Mouse (Mus musculus) gastrocnemius, adult 2 months (tissue): ENCODE measurements around the gene Dnajc10. TPM values are rescaled to one million over a fixed set of nuclear protein-coding genes. Genes with fewer than 3 reads are reported as not detected.

ENCODE experiments used
- DNase-seq: peaks from one replicate; pipeline ENCODE4 v3.0.0; 2022
- H3K27ac ChIP-seq: fragments of 200-600 bp; 2 replicates; pipeline ENCODE4 v1.8.1; 2022; ENCODE audit warnings: mild to moderate bottlenecking
- H3K4me3 ChIP-seq: fragments of 200-600 bp; 2 replicates; pipeline ENCODE4 v1.8.1; 2022; ENCODE audit warnings: mild to moderate bottlenecking, moderate library complexity
- CTCF ChIP-seq: fragments of 200-600 bp; IDR thresholded peaks from 2 replicates; pipeline ENCODE4 v1.8.1; 2022; ENCODE audit warnings: antibody characterized with exemption, mild to moderate bottlenecking, moderate library complexity
- intact Hi-C: fragments of 180-260 bp; cut with DNase I; formaldehyde crosslinking; loops from one replicate; pipeline ENCODE4 v1.15.1; 2025
- total RNA-seq, 2 experiments: library from RNA; stranded (reverse); gene quantifications; 2 replicates each; pipeline ENCODE4 v1.2.3; 2021

Gene Dnajc10
- total RNA-seq, 2 experiments from 2014 or later, result 21.0 to 24.9 TPM

- no peak for TF ChIP-seq CTCF
- intact Hi-C loops, result no loop called here
These were observed 7.6 kb upstream of the Dnajc10 start for GRCm38 (mm10) chr2:80307701-80308100.

GRCm38 (mm10) chr2:80309775-80310174 is 5.5 kb upstream of the Dnajc10 start:
- Histone ChIP-seq H3K4me3 (no peak overlapping the region), H3K27ac (no peak overlapping the region)
- intact Hi-C loops, result no loop called here
- TF ChIP-seq CTCF, result no peak
- no peak for DNase-seq

More at GRCm38 (mm10) chr2:80307701-80308100, 7.6 kb upstream of the Dnajc10 start:
- no peak overlapping the region for H3K27ac ChIP-seq
- no peak for DNase-seq
- H3K4me3 ChIP-seq, result no peak overlapping the region

- Histone ChIP-seq H3K4me3 (no peak overlapping the region), H3K27ac (no peak overlapping the region)
- DNase-seq, result no peak
- intact Hi-C loops, result no loop called here
- TF ChIP-seq CTCF, result no peak
These were observed 4.5 kb upstream of the Dnajc10 start for GRCm38 (mm10) chr2:80310772-80311171.

- DNase-seq, result no peak
- no peak overlapping the region for H3K27ac ChIP-seq
- H3K4me3 ChIP-seq, result no peak overlapping the region
- no peak for TF ChIP-seq CTCF
- intact Hi-C loops, result no loop called here
These were observed 3.9 kb upstream of the Dnajc10 start for GRCm38 (mm10) chr2:80311350-80311749.

GRCm38 (mm10) chr2:80314201-80314600 is 1.1 kb upstream of the Dnajc10 start:
- TF ChIP-seq CTCF, result no peak
- intact Hi-C loops, result no loop called here

GRCm38 (mm10) chr2:80314854-80315241 is 418 bp upstream of the Dnajc10 start:
- peak overlapping the region; percentile 95 for H3K27ac ChIP-seq
- peak overlapping the region; percentile 80 for H3K4me3 ChIP-seq
- intact Hi-C loops, result no loop called here
- TF ChIP-seq CTCF, result no peak
- DNase-seq, result no peak

More at GRCm38 (mm10) chr2:80314201-80314600, 1.1 kb upstream of the Dnajc10 start:
- Histone ChIP-seq H3K4me3 (peak overlapping the region; percentile 80; the same call in 1 of the 2 replicates), H3K27ac (peak overlapping the region; percentile 95; the same call in 1 of the 2 replicates)
- DNase-seq, result no peak

- DNase-seq, result no peak
- Histone ChIP-seq H3K4me3 (no peak overlapping the region), H3K27ac (no peak overlapping the region)
- intact Hi-C loops, result no loop called here
- TF ChIP-seq CTCF, result no peak
These were observed 7.6 kb downstream of the Dnajc10 start for GRCm38 (mm10) chr2:80322878-80323277.

- H3K4me3 ChIP-seq, result no peak overlapping the region
- no peak for TF ChIP-seq CTCF
- intact Hi-C loops, result no loop called here
- no peak overlapping the region for H3K27ac ChIP-seq
- DNase-seq, result no peak
These were observed 10.5 kb downstream of the Dnajc10 start for GRCm38 (mm10) chr2:80325779-80326178.

- no peak for TF ChIP-seq CTCF
- Histone ChIP-seq H3K27ac (no peak overlapping the region), H3K4me3 (no peak overlapping the region)
- intact Hi-C loops, result no loop called here
- no peak for DNase-seq
These were observed 12.0 kb downstream of the Dnajc10 start for GRCm38 (mm10) chr2:80327272-80327671.

- intact Hi-C loops, result no loop called here
These were observed 13.8 kb downstream of the Dnajc10 start for GRCm38 (mm10) chr2:80328961-80329653.

GRCm38 (mm10) chr2:80340537-80340936 is 25.3 kb downstream of the Dnajc10 start:
- Histone ChIP-seq H3K4me3 (no peak overlapping the region), H3K27ac (no peak overlapping the region)
- no peak for TF ChIP-seq CTCF
- DNase-seq, result no peak
- intact Hi-C loops, result no loop called here

More at GRCm38 (mm10) chr2:80328961-80329653, 13.8 kb downstream of the Dnajc10 start:
- Histone ChIP-seq H3K27ac (no peak overlapping the region), H3K4me3 (no peak overlapping the region)
- DNase-seq, result no peak
- TF ChIP-seq CTCF, result no peak

GRCm38 (mm10) chr2:80354531-80354930 is 39.3 kb downstream of the Dnajc10 start:
- H3K4me3 ChIP-seq, result no peak overlapping the region
- TF ChIP-seq CTCF, result no peak
- intact Hi-C loops, result loop anchor here (10.0 kb wide), 1 partner anchor 150 kb away; no protein-coding TSS in a partner anchor
- H3K27ac ChIP-seq, result no peak overlapping the region
- DNase-seq, result no peak

- Histone ChIP-seq H3K27ac (no peak overlapping the region), H3K4me3 (no peak overlapping the region)
- intact Hi-C loops, result loop anchor here (2.0 to 10.0 kb wide), 2 partner anchors 148 to 180 kb away; no protein-coding TSS in a partner anchor
- TF ChIP-seq CTCF, result peak; percentile 63
- DNase-seq, result no peak
These were observed 41.5 kb downstream of the Dnajc10 start for GRCm38 (mm10) chr2:80356656-80357231.
